Mouse (Mus musculus): ENCODE measurements around the gene Evl. TPM values are rescaled to one million over a fixed set of nuclear protein-coding genes. Genes with fewer than 3 reads are reported as not detected.
A peak's percentile ranks its signal among the peaks of the same experiment; 100 is the strongest.

Gene Evl
- polyA plus RNA-seq, 1 experiment from 2014 or later = 65.6 TPM

DNA sequence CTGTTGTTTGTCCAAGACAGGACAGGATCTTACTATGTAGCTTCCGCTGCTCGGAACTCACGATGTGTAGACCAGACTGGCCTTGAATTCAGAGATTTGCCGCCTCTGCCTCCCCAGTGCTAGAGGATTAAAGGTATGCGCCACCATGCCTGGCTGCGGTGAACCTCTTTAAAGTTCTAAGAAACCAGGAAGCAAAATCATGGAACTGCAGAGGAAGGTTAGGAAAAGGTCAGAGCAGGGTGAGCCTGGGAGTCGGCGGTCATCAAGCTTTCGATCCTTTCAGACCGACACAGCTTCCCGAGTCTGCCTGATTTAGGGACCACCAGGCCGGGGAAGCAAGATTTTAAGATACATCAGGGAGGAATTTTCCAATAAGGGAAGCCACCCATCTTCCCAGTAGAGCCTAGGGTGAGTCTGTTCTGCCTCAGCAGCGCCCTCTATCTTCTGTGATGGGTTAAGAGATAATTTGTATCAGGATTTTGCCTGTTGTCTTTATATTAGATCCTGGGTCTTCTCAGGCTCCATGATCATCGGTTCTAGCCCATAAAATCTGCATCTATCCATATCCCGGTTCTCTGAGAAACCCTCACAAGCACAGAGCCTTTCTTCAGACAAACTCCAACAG, 7.2 kb upstream of the Evl start:
- peaks cover 10% of the 10 kb centered on the region for H3K4me1 ChIP-seq
- no peak overlapping the region for H3K27ac ChIP-seq
- no peak overlapping the region for H3K9ac ChIP-seq
- H3K9me3 ChIP-seq = no peaks in the 10 kb centered on the region
- H3K27me3 ChIP-seq = no peaks in the 10 kb centered on the region
- ATAC-seq (ENCODE audit: low FRiP score, low read depth) = no peak
- H3K4me3 ChIP-seq = no peak overlapping the region
- no peak overlapping the region for H3K4me2 ChIP-seq (replicated peaks)
- no peaks in the 10 kb centered on the region for H3K36me3 ChIP-seq
- 45% methylated on average over 15 of the region's 15 CpGs for WGBS

DNA sequence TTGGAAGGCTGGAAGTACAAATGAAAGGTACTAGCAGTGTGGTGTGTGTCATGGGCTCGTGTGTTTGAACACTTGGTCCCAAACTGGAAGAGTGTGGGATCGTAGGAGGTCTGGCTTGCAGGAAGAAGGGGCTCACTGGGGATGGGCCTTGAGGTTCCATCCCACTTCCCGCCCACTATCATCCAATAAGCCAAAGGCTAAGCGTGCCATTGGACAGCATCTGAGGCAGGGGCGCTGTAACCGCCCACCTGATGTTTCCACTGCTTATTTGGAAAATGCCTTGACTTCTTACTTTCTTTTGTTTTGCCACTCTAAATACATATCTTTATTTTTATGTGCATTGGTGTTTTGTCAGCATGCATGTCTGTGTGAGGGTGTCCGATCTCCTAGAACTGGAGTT, 2.8 kb upstream of the Evl start:
- H3K4me2 ChIP-seq (replicated peaks) = no peak overlapping the region
- H3K4me1 ChIP-seq = peaks cover 32% of the 10 kb centered on the region
- H3K27me3 ChIP-seq = no peaks in the 10 kb centered on the region
- no peaks in the 10 kb centered on the region for H3K36me3 ChIP-seq
- no peaks in the 10 kb centered on the region for H3K9me3 ChIP-seq
- H3K4me3 ChIP-seq = no peak overlapping the region
- 85% methylated on average over 7 of the region's 7 CpGs for WGBS
- H3K9ac ChIP-seq = no peak overlapping the region
- no peak for ATAC-seq (ENCODE audit: low FRiP score, low read depth)
- no peak overlapping the region for H3K27ac ChIP-seq

DNA sequence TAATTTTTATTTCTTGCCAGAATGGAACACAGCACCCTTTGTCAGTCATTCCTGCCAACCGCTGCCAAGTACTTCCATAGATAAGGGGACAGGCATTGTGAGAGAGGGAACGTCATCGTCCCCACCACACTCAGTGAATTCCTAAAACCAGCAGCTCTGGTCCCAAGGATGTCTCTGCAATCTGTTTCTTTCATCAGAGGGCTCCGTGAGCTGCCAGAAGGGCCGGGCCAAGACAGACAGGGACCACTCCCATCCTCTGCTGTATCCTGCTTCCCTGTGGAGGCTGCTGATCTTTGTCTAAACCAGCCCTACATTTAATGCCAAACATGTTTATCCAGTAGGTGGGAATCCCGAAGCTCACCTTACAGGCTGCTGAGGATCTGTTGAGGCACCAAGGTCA, 1.4 kb upstream of the Evl start:
- ATAC-seq (ENCODE audit: low FRiP score, low read depth) = no peak
- H3K36me3 ChIP-seq = no peaks in the 10 kb centered on the region
- 51% methylated on average over 6 of the region's 6 CpGs for WGBS
- no peak overlapping the region for H3K4me3 ChIP-seq
- H3K4me1 ChIP-seq = peaks cover 37% of the 10 kb centered on the region
- no peak overlapping the region for H3K27ac ChIP-seq
- no peak overlapping the region for H3K4me2 ChIP-seq (replicated peaks)
- no peaks in the 10 kb centered on the region for H3K9me3 ChIP-seq
- H3K9ac ChIP-seq = no peak overlapping the region
- no peaks in the 10 kb centered on the region for H3K27me3 ChIP-seq

DNA sequence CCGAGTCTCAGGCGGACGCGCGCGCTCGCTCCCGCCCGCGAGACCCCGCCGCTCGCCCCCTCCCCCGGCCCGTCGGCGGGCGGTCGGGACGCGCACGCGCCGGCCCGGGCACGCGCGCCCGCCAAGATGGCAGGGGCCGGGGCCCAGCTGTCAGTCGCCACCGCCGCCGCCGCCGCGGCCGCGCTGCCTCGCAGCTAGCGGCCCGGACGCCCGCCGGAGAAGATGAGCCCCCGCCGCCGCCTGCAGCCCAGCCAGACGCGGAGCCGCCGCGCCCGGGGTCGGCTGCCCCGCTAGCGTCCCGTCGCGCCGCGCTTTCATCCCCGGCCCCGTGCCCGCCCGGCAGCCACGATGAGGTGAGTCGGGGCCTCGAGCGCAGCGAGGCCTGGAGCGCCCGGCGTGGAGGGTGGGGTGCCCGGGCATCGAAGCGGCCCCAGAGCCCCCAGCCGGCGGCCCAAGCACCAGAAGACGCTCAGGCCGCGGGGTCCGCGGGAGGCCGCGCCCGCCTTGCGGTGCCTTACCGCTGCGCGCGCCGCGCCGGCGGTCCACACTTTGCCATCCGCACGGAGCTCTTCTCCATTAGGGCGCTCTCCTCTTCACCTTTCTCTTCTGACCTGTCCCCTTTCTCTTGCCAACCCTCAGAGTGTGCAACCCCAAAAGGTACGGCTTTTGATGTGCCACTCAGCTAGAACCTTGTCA, 489 bp downstream of the Evl start:
- Histone ChIP-seq H3K27me3 (no peaks in the 10 kb centered on the region), H3K36me3 (no peaks in the 10 kb centered on the region), H3K27ac (peak overlapping the region; percentile 90), H3K4me2 (replicated peaks) (peak overlapping the region; percentile 66), H3K4me3 (peak overlapping the region; percentile 93), H3K4me1 (peaks cover 53% of the 10 kb centered on the region), H3K9me3 (no peaks in the 10 kb centered on the region), H3K9ac (peak overlapping the region; percentile 96)
- peak; percentile 77 for ATAC-seq (ENCODE audit: low FRiP score, low read depth)
- WGBS = under 1% methylated on average over 76 of the region's 100 CpGs

DNA sequence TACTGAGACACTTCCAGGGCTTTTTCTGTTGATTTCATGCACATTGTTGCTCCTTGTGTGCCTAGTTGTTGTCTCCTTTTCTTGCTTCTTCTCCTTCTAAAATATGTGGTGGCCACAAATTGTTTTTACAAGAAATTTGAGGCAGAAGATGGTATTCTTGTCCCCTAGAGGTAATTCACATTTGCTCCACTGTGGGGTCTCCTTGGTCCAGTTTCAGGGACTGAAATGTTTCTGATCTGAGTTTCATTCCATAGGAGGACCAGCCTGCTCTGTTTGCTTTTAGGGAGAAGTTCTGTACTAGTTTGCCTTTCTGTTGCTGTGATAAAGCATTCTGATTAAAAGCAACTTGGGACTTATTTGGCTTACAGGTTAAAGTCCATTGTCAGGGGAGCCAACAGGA, 3.7 kb downstream of the Evl start:
- H3K4me2 ChIP-seq (replicated peaks) = no peak overlapping the region
- no peaks in the 10 kb centered on the region for H3K9me3 ChIP-seq
- peaks cover 48% of the 10 kb centered on the region for H3K4me1 ChIP-seq
- H3K27ac ChIP-seq = no peak overlapping the region
- 0 out of 2 replicates have a peak, but pooled peaks cover 7% of the 10 kb centered on the region for H3K36me3 ChIP-seq
- no peak for ATAC-seq (ENCODE audit: low FRiP score, low read depth)
- H3K4me3 ChIP-seq = no peak overlapping the region
- H3K27me3 ChIP-seq = no peaks in the 10 kb centered on the region
- no peak overlapping the region for H3K9ac ChIP-seq

DNA sequence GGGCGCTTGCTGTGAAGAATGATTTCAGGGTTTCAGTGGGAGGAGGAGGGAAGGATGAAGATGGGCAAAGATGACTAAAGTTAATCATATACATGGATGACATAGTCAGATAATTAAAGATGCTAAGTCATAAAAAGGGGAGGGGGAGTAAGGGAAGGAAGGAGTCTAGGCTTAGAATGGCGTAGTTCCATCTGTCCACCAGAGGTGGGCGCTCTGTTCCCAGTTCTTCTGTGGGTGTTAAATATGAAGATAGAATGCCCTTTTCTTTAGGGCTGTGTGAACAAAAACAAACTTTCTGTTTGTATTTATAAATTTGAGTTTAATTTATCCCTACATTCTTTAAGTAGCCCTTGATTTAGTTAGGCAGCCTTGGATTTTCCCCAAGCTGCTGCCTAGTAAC, 8.7 kb downstream of the Evl start:
- Histone ChIP-seq H3K27ac (no peak overlapping the region), H3K4me1 (peaks cover 19% of the 10 kb centered on the region), H3K4me3 (no peak overlapping the region), H3K36me3 (peaks cover 15% of the 10 kb centered on the region), H3K27me3 (no peaks in the 10 kb centered on the region), H3K4me2 (replicated peaks) (no peak overlapping the region), H3K9me3 (no peaks in the 10 kb centered on the region; the same call in 1 of the 2 replicates), H3K9ac (no peak overlapping the region)
- ATAC-seq (ENCODE audit: low FRiP score, low read depth) = no peak
- WGBS = 81% methylated on average over 3 of the region's 3 CpGs

DNA sequence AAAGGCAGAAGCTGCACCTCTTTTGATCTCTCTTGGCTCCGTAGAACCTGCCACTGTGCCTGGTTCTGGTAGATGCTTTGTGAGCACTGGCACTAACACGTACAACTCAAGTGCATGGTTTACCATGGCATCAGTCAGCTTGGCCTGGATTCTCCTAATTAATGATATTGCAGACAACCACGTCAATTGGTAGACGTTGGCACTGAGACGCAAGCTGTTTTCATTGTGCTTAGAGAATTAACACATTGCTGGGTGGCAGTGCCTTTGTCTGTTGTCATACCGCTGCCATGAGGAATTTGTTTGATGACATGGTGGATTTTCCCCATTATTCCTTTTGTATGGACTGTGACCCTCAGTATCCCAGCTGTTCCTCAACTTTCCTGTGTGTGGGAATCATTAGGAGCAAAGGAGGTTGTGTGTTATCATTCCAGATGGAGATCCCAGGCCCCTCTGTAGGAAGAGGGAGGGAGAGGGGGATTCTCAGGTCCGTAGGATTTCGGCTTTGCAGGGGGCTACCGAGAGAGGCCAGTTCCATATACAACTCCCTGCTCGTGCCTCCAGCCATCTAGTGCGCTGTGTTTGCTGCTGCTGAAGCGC, 10.5 kb downstream of the Evl start:
- Histone ChIP-seq H3K4me1 (peaks cover 5% of the 10 kb centered on the region), H3K4me2 (replicated peaks) (no peak overlapping the region), H3K4me3 (no peak overlapping the region), H3K9me3 (no peaks in the 10 kb centered on the region; the same call in 1 of the 2 replicates), H3K27ac (no peak overlapping the region), H3K36me3 (peaks cover 15% of the 10 kb centered on the region), H3K27me3 (no peaks in the 10 kb centered on the region), H3K9ac (no peak overlapping the region)
- 74% methylated on average over 12 of the region's 12 CpGs for WGBS
- no peak for ATAC-seq (ENCODE audit: low FRiP score, low read depth)

DNA sequence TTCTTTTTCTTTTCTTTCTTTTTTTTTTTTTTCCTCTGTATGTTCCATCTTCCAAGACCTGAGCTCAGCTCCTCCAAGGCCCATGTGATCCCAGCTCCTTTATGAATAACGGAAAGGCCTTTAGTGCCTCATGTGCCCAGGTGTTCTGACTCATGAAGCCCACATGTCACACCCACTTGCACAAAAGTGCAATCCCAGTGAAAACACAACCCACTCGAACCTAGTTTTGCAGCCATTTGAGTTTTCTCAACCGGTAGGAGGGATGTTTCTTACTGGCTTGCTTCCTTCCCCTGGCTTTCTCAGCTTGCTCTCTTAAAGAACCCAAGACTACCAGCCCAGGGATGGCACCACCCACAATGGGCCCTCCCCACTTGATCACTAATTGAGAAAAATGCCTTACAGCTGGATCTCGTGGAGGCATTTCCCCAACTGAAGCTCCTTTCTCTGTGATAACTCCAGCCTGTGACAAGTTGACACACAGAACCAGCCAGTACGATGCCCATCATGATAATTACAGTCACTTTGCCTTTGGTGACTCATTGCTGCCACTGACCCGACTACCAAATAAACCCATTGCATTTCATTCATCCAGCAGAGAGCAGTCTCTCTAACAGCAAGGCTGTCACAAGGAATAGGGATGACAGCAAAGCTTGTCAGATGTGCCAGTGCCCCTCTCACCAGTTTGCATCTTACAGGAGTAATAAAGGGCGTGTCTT, 24.8 kb downstream of the Evl start:
- 81% methylated on average over 7 of the region's 7 CpGs for WGBS
- ATAC-seq (ENCODE audit: low FRiP score, low read depth) = no peak
- Histone ChIP-seq H3K9ac (no peak overlapping the region), H3K4me1 (no peaks in the 10 kb centered on the region), H3K27ac (no peak overlapping the region), H3K36me3 (peaks cover 39% of the 10 kb centered on the region), H3K27me3 (no peaks in the 10 kb centered on the region), H3K4me3 (no peak overlapping the region), H3K4me2 (replicated peaks) (no peak overlapping the region), H3K9me3 (no peaks in the 10 kb centered on the region)

DNA sequence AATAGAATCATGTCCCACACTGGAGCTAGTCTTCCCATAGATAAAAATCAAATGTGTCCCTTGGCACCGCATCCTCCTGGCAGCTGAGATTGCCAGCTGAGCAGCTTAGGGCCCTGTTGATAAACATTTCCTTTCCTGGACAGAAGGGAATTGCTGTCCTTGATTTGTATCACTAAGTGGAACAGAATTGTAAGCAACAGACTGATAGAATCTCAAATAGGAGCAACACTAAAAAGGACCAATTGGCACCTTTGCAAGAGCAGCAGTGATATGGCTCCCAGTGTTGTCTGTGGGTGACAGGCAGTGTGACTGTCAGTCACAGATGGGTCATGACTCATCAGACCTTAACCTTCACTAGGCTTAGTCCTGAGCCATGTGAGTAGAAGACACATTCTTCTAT, 29.3 kb downstream of the Evl start:
- H3K4me3 ChIP-seq = no peak overlapping the region
- no peak overlapping the region for H3K4me2 ChIP-seq (replicated peaks)
- WGBS = 85% methylated on average over 1 of the region's 1 CpGs
- H3K4me1 ChIP-seq = no peaks in the 10 kb centered on the region
- no peak for ATAC-seq (ENCODE audit: low FRiP score, low read depth)
- no peaks in the 10 kb centered on the region for H3K27me3 ChIP-seq
- H3K27ac ChIP-seq = no peak overlapping the region
- H3K36me3 ChIP-seq = peaks cover 42% of the 10 kb centered on the region
- no peak overlapping the region for H3K9ac ChIP-seq
- no peaks in the 10 kb centered on the region for H3K9me3 ChIP-seq

DNA sequence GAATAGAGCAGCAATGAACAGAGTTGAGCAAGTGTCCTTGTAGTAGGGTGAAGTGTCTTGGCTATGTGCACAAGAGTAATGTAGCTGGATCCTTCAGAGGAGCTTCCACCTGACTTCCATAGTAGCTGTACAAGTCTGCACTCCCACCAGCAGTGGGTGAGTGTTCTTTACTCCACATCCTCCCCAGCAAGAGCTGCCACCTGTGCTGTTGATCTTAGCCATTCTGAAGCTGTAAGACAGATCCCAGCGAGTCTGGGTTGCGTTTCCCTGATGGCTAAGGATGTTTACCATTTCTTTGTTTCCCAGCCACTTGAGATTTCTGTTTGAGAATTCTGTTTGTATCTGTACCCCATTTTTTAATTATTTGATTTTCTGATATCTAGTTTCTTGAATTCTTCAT, 35.6 kb downstream of the Evl start:
- Histone ChIP-seq H3K27ac (no peak overlapping the region), H3K4me3 (no peak overlapping the region), H3K4me1 (no peaks in the 10 kb centered on the region), H3K27me3 (no peaks in the 10 kb centered on the region), H3K9me3 (no peaks in the 10 kb centered on the region), H3K4me2 (replicated peaks) (no peak overlapping the region), H3K9ac (no peak overlapping the region), H3K36me3 (peaks cover 22% of the 10 kb centered on the region)
- 87% methylated on average over 2 of the region's 2 CpGs for WGBS
- no peak for ATAC-seq (ENCODE audit: low FRiP score, low read depth)

DNA sequence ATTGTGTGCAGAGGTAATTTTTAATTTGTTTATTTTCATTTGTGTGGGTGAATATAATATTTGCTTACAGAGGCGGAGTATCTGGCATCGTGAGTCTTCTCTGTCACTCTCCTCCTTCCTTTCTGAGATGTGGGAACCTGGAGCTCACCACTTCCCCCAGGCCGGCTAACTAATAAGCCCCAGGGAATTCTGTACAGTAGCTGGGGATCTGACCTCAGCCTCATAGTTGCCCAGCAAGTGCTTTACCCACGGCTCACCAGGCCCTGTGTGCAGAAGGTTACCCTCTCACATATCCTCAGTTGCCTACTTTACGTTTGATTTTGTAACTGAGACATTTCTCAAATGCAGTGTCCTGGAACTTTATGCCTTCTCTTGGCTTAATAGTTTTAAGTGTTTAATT, 37.1 kb downstream of the Evl start:
- no peaks in the 10 kb centered on the region for H3K27me3 ChIP-seq
- H3K4me3 ChIP-seq = no peak overlapping the region
- no peak for ATAC-seq (ENCODE audit: low FRiP score, low read depth)
- no peaks in the 10 kb centered on the region for H3K4me1 ChIP-seq
- H3K9ac ChIP-seq = no peak overlapping the region
- H3K9me3 ChIP-seq = no peaks in the 10 kb centered on the region
- H3K4me2 ChIP-seq (replicated peaks) = no peak overlapping the region
- H3K36me3 ChIP-seq = peaks cover 14% of the 10 kb centered on the region
- no peak overlapping the region for H3K27ac ChIP-seq
- WGBS = 67% methylated on average over 5 of the region's 5 CpGs

DNA sequence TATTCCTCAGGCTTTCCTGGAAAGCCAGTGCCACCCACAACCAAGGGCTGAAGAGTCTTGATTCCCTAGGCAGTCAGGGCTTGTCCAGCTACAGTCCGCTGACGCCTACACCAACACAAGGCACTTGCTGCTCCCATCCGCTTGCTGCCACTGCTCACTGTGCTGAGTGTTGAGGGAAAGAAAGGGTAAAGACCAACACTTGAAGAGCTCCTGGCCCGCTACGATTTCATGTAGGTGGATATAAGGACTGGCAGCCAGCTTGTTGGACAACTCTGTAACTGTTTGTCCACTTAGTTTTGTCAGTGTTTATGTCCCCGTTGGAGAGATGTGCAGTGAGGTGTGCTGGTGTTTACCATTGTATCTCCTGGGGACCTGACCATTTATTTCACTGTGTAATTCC, 38.3 kb downstream of the Evl start:
- Histone ChIP-seq H3K27me3 (no peaks in the 10 kb centered on the region), H3K9ac (no peak overlapping the region), H3K4me2 (replicated peaks) (no peak overlapping the region), H3K4me3 (no peak overlapping the region), H3K27ac (no peak overlapping the region), H3K36me3 (peaks cover 17% of the 10 kb centered on the region; the same call in 1 of the 2 replicates), H3K4me1 (no peaks in the 10 kb centered on the region), H3K9me3 (no peaks in the 10 kb centered on the region)
- 90% methylated on average over 6 of the region's 6 CpGs for WGBS
- no peak for ATAC-seq (ENCODE audit: low FRiP score, low read depth)
